Mouse (Mus musculus) cerebellum, postnatal 4 days (tissue): ENCODE measurements around the gene Afap1.

Experiments used
- DNase-seq, 2 experiments: peaks; one replicate each; pipeline ENCODE4 v3.0.0; 2022; ENCODE audit warnings: low spot score in 2 of 2, mixed read lengths in 1 of 2

Gene Afap1

GRCm38 (mm10) chr5:35972739-35973138 is 79.6 kb downstream of the Afap1 start:
- DNase-seq = no peak

DNA sequence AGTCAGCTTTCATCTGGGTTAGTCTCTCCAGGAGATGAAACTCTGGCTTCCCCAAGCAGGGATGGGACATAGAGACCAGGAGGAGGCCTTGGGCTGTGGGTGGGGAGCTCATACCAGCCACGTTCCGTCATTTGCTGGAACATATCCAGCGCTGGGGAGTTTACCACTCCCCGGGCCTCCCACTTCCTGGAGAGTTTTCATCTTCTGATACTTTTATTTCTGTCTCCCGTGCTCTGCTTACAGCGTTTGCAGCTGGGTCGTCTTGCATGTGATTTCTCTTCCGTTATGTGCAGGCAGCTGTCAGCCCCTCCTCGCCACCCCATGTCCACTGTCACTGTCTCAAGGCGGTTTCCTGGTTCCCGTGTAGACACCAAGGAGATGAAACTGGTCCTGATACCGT is 80.7 kb downstream of the Afap1 start:
- no peak for DNase-seq

DNA sequence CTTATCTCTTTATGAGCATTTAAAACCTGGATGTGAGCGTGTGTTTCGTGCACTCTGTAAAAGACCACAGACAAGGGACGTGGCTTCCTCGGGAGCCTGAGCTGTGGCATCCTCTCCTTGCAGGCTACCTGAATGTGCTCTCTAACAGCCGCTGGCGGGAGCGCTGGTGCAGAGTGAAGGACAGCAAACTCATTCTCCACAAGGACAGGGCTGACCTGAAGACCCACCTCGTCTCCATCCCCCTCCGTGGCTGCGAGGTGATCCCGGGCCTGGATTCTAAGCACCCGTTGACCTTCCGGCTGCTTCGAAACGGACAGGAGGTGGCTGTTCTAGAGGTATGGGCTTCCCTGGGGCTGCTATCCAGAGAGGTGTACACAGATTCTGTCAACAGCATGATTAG is 81.1 kb downstream of the Afap1 start:
- DNase-seq = no peak

GRCm38 (mm10) chr5:35975681-35976080 is 82.6 kb downstream of the Afap1 start:
- peak; percentile 66 to 70 for DNase-seq

- DNase-seq = no peak
These were observed 87.4 kb downstream of the Afap1 start for GRCm38 (mm10) chr5:35980542-35980941.

DNA sequence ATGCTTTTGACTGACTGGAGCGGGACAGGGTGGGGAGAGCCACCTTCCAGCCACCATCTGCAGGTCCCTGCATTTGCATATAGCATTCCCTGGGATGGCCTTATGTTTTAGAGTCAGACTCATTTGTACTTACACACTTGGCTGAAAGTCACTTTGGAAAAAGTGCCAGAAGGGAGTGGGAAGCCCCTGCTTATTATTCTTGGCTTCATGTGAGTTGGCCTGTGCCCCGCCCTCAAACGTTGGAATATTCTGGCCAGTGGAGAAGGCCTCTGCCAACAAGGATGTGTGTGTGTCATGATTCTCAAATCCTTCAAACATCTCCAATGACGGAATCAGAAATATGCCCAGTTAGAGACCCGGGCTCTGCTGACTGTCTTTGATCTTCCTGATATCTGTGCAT is 88.2 kb downstream of the Afap1 start:
- DNase-seq = no peak

- DNase-seq = peak; percentile 85 to 91
These were observed 88.9 kb downstream of the Afap1 start for GRCm38 (mm10) chr5:35981976-35982375.

- DNase-seq = no peak
These were observed 92.5 kb downstream of the Afap1 start for GRCm38 (mm10) chr5:35985611-35986010.

GRCm38 (mm10) chr5:35988085-35988484 is 95.0 kb downstream of the Afap1 start:
- DNase-seq = no peak

- DNase-seq = no peak
These were observed 96.4 kb downstream of the Afap1 start for GRCm38 (mm10) chr5:35989506-35989905.

DNA sequence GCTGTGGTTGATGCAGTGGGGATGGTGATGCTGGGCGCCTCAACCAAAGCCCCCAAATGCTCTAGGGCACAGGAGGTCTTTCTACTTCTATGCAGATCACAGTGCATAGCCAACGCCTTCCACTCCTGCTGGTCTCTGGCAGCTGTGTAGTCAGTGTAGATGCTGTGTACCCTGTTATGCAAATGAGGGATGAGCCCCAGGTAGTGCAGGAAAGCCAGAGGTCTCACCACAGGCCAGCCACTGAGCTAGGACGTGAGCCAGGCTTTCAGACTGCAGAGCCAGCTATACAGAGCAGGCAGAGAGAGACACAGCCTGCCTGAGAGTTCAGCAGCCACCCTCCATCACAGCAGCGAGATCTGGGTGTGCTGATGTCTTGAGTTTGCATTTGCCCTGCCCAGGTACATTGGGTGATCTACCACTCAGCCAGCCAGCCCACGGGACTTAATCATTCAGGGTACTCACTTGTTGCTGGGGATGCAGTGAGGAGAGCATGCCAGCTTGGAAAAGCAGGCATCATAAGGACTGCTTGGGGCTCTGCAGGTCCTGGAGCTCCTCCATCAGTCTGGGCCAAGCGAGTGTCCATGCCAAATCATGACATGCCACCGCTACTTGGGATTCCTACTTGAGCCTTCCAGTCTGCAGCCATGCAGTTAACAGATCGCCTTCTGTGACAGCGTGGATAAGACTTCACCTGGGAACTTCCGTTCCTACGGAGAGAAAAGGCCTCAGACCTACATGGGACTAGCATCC is 97.0 kb downstream of the Afap1 start:
- no peak for DNase-seq

DNA sequence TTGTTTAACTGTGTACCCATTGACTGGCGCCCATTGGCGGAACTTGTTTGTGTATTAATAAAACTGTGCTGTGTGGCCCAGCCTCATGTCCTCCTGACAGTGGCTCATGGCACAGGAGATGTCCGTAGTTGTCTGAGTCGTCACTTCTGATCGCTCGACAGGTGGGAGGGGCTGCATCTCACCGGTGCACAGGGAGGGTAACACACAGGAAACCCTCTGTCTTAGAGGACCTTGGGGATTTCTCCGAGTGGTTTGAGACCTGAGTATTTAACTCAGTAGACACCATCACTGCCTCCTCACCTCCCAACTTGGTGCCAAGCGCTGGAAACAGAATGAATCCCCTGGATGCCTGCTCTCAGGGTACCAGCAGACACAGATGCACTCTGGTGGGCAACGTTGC is 110.7 kb downstream of the Afap1 start:
- no peak for DNase-seq

GRCm38 (mm10) chr5:36006106-36006505 is 113.0 kb downstream of the Afap1 start:
- DNase-seq = no peak

DNA sequence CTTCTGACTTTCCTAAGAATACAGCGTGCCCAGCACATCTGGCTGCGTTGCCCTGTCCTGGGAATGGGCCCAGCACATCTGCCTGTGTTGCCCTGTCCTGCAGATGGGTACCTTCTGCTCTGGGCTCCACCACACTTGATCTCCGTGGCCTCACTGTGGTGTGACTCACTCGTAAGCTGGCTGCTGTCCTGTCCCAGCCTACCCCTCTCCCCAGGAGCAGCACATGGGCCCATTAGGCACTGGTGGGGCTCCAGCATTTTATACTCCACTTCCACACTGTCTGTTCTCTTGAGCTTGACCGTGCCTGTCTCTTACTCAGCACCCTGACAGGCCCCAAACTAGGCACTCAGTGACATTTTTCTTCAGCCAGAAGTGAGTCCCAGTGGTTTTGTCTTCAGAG is 113.5 kb downstream of the Afap1 start:
- no peak for DNase-seq

- DNase-seq = peak in 1 of 2 experiments; percentile 75
These were observed 114.5 kb downstream of the Afap1 start for GRCm38 (mm10) chr5:36007649-36008048.

- DNase-seq = no peak
These were observed 116.3 kb downstream of the Afap1 start for GRCm38 (mm10) chr5:36009405-36009804.

- no peak for DNase-seq
These were observed 125.2 kb downstream of the Afap1 start for GRCm38 (mm10) chr5:36018366-36018765.

- no peak for DNase-seq
These were observed 128.0 kb downstream of the Afap1 start for GRCm38 (mm10) chr5:36021091-36021490.

DNA sequence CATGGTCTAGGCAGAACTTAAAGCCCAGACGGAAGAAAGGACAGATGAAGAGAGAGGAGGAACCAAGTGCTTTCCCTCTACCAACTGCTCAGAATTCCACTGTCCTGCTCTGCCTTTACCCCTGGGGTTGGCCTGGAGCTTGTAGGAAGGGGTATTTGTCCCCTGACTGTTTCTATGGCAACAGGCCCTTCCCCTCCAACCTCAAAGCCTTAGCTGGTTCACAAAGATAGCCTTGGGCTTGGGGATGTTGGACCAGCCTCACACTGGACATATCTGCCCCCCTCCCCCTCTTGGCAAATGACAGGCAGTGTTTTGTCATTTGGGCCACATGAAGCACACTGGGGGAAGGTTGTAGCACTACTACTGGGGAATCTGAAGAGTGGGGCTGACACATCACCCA is 129.2 kb downstream of the Afap1 start:
- DNase-seq = no peak

DNA sequence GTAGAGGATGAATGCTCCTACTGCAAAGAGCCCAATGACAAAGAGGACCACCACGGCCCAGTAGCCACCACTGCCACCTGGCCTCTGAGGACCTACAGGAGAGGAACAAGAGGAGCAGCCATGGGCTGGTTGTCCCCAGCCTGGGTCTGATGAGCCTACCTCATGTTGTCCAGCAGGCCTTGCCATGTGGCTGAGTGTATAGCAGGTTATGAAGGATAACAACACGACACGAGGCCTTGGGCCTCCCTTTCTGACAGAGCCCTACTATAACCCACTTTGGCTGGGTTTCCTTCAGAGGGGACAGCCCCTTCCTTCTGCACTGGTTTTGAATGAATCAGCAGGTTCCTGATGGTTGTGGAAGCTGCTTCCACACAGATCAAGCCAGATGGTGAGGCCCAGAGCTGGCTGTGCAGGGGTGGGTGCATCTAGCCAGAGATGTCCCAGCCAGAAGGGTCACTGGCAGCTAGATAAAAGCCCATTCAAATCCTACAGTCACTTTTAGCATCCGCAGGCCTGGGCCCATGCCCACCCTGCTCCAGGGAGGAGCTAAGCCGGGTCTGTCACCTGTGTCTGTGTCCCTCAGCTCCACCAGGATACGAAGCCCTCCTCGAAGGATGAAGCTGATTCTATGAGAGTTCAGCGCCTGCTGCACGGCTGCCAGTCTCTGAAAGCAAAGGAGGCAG is 131.0 kb downstream of the Afap1 start:
- DNase-seq = no peak

DNA sequence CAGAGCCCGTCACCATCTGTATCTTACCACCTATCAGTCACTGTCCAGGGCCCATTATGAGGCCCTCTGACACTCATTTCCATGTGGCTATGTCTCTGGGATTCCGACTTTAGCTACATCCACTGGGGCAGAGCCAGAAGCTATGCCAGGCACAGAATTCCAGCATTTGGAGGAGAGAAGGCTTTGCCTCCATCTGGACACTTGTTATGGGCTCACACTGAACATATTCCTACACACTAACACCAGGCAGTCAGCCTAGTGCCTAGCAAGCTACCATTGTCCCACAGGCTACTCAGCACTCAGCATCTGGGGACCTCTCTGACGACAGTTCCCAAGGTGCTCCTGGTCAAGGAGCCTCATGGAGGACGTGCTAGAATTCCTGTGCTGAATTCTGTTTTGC is 132.0 kb downstream of the Afap1 start:
- DNase-seq = no peak

DNA sequence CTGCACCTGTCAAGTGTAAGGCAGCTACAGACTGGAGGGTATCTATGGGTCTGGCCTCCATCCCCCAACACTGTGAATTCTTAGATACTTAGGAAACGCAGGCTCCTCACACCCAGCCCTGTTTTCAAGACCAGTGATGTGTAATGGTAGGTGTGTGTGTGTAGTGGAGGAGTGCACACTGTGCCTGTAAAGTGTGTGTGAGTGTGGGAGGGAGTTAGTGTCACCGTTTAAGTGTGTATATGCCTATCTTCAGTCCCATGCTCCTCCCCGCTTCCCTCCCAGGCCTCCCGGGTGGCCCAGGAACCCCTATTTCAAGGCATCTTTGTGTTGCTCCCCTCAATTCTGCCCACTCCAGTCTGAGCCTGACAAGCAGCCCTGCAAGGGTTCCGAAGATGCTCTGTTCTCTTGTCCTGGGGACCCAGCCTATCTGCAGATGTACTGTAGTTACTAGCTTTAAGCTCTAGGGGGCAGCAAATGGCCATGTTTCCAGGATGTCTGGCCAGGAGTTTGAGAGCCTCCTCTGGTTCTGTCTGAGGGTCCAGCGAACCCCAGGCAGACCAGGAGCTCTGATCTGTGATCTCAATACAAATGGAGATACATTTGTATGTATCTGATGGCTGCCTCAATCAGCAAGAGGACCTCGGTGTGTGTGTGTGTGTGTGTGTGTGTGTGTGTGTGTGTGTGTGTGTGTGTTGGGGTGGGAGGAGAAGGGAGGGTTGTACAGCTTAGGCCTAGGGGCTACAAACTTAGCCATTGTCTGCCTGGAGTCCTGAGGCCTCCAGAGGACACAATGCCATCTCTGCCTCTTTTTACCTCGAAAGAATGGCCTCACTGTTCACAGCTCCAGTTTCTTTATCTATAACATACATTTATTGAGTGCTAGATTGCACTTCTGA is 140.7 kb downstream of the Afap1 start:
- peak in 1 of 2 experiments; percentile 60 for DNase-seq
